Mouse (Mus musculus) E14TG2a.4 (cell line): ENCODE data around the gene Pdzd7.

ENCODE experiments used
- H3K27me3 ChIP-seq: 2 replicates; pipeline ENCODE4 v1.6.1; 2014; ENCODE audit warnings: low read length, control low read depth; ENCODE audit not compliant: insufficient read depth
- H3K36me3 ChIP-seq: 2 replicates; pipeline ENCODE4 v1.6.1; 2014; ENCODE audit warnings: low read length, control low read depth; ENCODE audit not compliant: insufficient read depth
- H3K4me1 ChIP-seq: replicated peaks from 2 replicates; pipeline ENCODE4 v1.6.1; 2014; ENCODE audit warnings: low read depth, low read length, control low read depth
- H3K4me3 ChIP-seq: replicated peaks from 2 replicates; pipeline ENCODE4 v1.5.1; 2014; ENCODE audit warnings: mild to moderate bottlenecking, low read length
- H3K9me3 ChIP-seq: 2 replicates; pipeline ENCODE4 v1.6.1; 2014; ENCODE audit warnings: low read length, control low read depth
- CTCF ChIP-seq: conservative IDR thresholded peaks from 2 replicates; pipeline ENCODE4 v1.5.1; 2014; ENCODE audit warnings: low read length
- NANOG ChIP-seq: IDR thresholded peaks from 2 replicates; pipeline ENCODE4 v1.6.1; 2014; ENCODE audit warnings: borderline replicate concordance, low read length, mixed read lengths
- POU5F1 ChIP-seq: IDR thresholded peaks from 2 replicates; pipeline ENCODE4 v1.6.1; 2014; ENCODE audit warnings: low read length, borderline replicate concordance

Pdzd7 gene

DNA sequence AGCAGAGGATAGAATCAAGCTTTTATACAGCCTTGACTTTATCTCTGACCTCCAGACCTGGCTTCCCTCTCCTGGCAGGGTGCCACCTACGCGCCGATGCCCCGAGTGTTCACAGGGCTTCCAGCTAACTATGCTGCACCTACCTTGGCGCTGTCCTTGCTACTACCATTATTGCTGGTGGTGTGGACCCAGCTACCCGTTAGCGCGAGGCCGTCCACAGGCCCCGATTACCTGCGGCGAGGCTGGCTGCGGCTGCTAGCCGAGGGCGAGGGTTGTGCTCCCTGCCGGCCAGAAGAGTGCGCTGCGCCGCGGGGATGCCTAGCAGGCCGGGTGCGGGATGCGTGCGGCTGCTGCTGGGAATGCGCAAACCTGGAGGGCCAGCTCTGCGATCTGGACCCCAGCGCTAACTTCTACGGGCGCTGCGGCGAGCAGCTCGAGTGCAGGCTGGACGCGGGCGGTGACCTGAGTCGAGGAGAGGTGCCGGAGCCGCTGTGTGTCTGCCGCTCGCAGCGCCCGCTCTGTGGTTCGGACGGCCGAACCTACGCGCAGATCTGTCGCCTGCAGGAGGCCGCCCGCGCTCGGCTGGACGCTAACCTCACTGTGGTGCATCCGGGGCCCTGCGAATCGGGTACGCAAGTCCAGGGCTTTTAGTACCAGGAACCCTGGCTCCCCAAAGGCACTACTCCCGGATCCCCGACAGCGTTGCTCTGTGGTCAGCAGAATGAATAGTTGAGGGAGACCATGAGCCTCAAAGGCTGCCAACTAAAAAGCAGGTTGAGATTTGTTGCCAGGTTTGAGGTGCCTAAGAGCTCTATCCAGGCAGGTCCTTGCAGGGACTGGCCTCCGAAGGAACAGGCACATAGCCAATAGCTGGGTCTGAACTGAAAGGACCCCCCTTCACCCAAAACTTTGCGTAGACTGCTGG, 31.3 kb upstream of the Pdzd7 start:
- H3K9me3 ChIP-seq: 0 out of 2 replicates have a peak, but pooled peaks cover 3% of the 10 kb centered on the region
- TF ChIP-seq POU5F1: no peak
- TF ChIP-seq NANOG: no peak
- no peak for TF ChIP-seq CTCF
- H3K27me3 ChIP-seq: peaks cover 60% of the 10 kb centered on the region
- H3K4me1 ChIP-seq: peaks cover 66% of the 10 kb centered on the region
- no peaks in the 10 kb centered on the region for H3K36me3 ChIP-seq
- H3K4me3 ChIP-seq: peak overlapping the region; percentile 74

DNA sequence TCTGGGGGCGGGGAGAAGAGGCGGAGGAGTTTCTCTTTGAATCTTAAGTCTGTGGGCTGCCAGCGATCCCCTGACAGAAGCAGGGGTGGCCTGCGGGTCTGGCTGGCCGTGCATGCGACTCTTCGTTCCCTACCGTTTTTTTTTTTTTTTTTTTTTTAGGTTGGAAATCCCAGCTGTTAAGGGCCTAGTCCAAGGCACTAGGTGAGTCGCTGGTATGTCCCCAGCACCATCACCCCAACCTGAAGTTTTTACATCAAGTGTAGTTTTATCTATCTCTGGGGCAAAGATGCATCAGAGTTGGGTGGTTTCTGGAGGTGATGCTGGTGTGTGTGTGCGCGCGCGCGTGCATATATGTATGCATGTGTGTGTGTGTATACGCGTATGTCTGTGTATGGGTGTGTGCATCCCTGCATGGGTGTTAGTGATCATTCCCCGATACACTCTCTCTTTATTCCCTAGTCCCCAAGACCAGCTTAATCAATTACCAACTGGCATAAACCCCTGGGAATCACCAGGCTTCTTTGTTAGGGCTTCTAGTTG, 30.6 kb upstream of the Pdzd7 start:
- TF ChIP-seq POU5F1 (no peak), NANOG (no peak), CTCF (no peak)
- H3K4me3 ChIP-seq: peak overlapping the region; percentile 88
- H3K9me3 ChIP-seq: 0 out of 2 replicates have a peak, but pooled peaks cover 3% of the 10 kb centered on the region
- H3K27me3 ChIP-seq: peaks cover 59% of the 10 kb centered on the region
- H3K4me1 ChIP-seq: peaks cover 68% of the 10 kb centered on the region
- H3K36me3 ChIP-seq: no peaks in the 10 kb centered on the region

DNA sequence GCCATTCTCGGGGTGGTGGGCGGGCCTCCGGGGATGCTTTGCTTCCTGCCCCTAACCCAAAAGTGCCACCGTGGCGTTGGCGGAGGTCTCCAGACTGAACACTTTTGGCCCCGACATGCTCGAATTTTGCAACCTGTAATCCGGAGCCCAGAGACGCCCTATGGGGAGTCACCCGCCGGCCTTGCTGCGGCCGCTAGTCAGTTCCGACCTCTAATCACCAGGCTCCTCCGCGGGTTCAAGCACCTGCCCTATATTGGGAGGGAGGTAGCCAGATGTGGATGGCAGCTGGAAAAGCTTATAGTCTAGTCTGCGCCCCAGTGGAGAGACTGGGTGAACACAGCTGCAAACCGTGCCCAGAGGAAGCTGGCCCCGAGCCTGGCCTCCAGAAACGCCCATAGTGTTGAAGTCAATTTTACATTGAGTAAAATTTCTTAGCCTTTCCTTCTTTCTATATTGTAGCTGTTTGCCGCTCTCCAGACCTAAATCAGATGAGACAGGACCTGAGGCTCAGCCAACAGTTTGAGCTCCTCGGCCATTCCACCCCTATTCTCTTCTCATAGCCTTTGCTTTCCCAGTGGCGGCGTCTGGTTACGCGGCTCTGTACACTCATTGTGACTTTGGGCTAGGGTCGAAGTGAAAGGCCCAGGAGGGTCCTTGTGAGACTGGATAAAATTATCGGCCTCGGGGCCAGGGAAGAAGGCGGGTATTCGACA, 30.0 kb upstream of the Pdzd7 start:
- Histone ChIP-seq H3K27me3 (peaks cover 52% of the 10 kb centered on the region), H3K4me1 (peaks cover 68% of the 10 kb centered on the region), H3K36me3 (no peaks in the 10 kb centered on the region), H3K9me3 (0 out of 2 replicates have a peak, but pooled peaks cover 3% of the 10 kb centered on the region), H3K4me3 (peak overlapping the region; percentile 88)
- TF ChIP-seq POU5F1 (no peak), CTCF (no peak), NANOG (no peak)

DNA sequence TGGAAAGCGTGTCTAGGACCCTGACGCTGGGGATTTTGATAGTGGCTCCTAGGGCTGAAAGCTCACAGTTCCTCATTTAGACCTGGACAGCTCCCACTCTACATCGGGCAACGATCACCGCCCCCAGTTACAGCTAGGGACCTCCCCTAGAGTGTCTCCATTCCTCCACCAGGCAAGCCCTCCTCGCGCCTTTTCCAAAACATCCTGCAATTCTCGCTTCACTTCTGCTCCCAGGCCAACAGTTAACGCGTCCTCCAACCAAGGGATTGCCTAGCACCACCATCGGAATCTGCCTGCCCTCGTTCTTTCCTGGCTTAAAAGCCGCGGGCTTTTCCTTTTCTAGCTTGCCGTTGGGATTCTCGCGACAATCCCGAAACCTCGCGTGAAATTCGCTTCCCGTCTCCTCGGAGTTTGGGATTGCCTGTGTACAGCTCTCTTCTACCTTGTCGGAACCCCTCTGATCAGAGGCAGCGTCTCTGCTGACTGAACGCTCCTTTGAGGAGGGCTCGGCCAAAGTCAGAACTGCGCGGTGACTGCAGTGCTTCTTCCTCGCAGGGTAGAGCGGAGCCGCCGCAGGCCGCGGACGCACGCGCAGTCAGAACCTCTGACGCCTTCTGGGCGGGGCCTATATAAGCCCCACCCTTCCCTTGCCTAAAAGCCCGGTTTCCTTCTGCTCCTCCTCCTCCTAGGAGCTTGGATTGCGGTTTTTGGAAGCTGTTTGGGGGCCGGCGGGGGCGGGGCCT, 29.2 kb upstream of the Pdzd7 start, which contains the start of gene Kazald1:
Gene Kazald1, plus strand, starts transcription at position 662 of the 743 bp plus-strand sequence.
- Histone ChIP-seq H3K27me3 (peaks cover 45% of the 10 kb centered on the region), H3K36me3 (no peaks in the 10 kb centered on the region), H3K9me3 (0 out of 2 replicates have a peak, but pooled peaks cover 3% of the 10 kb centered on the region), H3K4me1 (peaks cover 62% of the 10 kb centered on the region), H3K4me3 (peak within 1 kb of the TSS; percentile 88)
- TF ChIP-seq CTCF (no peak), NANOG (no peak), POU5F1 (no peak)

DNA sequence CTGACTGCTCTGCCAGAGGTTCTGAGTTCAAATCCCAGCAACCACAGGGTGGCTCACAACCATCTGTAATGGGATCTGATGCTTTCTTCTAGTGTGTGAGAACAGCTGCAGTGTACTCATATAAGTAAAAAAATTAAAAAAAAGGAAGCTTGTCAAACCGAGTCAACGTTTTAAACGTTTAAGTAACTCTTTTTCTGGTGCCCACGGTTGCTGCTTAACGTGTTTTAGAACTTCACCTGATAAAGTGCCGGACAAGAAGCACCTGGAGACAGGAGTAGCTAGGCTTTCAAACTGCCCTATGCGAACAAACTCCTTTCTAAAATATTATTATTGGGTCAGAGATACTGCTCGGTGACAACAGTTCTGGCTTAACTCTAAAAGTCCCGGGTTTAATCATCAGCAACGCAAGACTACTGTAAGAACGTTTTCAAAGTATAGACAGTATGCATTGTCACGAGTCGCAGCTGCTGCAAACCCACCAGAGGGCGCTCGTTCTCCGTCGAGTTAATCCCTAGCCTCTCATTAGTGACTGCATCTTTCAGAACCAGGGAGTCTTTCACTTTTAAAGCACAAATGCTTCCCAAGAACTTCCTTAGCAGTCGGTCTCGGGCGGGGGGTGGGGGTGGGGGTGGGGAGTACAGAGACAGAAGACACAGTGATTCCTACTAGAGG, 28.5 kb upstream of the Pdzd7 start:
- peak overlapping the region; percentile 88 for H3K4me3 ChIP-seq
- no peaks in the 10 kb centered on the region for H3K36me3 ChIP-seq
- TF ChIP-seq CTCF: peak; percentile 67
- TF ChIP-seq NANOG: no peak
- H3K27me3 ChIP-seq: peaks cover 41% of the 10 kb centered on the region
- 0 out of 2 replicates have a peak, but pooled peaks cover 3% of the 10 kb centered on the region for H3K9me3 ChIP-seq
- H3K4me1 ChIP-seq: peaks cover 58% of the 10 kb centered on the region

DNA sequence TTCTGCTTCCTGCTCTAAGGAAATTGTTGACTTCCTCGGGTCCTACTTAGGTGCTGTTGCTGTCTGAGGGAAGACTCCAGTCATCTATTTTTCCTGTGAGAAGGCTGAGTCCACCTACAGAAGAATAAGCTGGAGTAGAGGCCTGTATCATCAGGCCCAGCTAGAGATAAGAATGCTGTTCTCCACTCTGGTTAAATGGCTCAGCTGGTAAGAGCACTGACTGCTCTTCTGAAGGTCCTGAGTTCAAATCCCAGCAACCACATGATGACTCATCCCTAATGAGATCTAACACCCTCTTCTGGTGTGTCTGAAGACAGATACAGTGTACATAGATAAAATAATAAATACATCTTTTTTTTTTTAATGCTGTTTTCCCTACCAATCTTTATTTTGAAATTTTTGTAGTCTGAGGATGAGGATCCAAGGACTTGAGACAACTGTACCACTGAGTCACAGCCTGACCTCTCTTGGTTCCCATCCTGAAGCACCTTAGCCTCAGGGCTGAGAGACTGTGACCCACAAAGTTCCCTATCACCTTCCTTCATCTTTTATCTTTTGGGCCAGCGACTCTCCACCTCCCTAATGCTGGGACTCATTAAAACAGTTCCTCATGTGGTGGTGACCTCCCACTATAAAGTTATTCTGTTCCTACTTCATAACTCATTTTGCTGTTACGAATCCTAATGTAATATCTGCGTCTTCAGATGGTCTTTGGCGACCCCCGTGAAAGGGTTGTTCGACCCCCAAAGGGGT, 22.4 kb upstream of the Pdzd7 start:
- H3K36me3 ChIP-seq: no peaks in the 10 kb centered on the region
- TF ChIP-seq POU5F1 (no peak), CTCF (no peak), NANOG (no peak)
- H3K9me3 ChIP-seq: no peaks in the 10 kb centered on the region
- H3K27me3 ChIP-seq: peaks cover 44% of the 10 kb centered on the region
- H3K4me1 ChIP-seq: peaks cover 48% of the 10 kb centered on the region
- peak overlapping the region; percentile 46; the same call in 1 of the 2 replicates for H3K4me3 ChIP-seq

DNA sequence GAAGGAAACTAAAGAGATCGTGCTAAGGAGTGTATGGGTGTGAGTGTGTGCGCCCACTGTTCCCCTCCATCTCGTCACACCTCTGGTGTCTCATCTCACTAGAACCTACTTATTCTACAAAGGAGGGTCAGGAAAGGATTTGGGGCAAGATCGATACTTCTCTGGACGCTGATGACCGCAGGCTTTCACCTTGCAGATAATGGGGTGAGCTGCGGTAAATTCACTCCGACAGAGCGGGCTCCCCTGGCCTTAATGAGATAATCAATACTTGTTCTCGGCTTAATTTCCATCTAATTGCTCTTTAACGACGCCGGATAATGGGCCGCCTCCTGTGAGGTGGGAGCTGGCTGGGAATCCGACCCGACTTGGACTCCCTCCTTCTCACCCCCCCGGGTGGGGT, 21.7 kb upstream of the Pdzd7 start:
- H3K27me3 ChIP-seq: peaks cover 44% of the 10 kb centered on the region
- H3K4me3 ChIP-seq: peak overlapping the region; percentile 46
- no peaks in the 10 kb centered on the region for H3K36me3 ChIP-seq
- no peaks in the 10 kb centered on the region for H3K9me3 ChIP-seq
- H3K4me1 ChIP-seq: peaks cover 47% of the 10 kb centered on the region
- no peak for TF ChIP-seq NANOG
- TF ChIP-seq CTCF: no peak; the same call in 1 of the 2 replicates
- no peak for TF ChIP-seq POU5F1

DNA sequence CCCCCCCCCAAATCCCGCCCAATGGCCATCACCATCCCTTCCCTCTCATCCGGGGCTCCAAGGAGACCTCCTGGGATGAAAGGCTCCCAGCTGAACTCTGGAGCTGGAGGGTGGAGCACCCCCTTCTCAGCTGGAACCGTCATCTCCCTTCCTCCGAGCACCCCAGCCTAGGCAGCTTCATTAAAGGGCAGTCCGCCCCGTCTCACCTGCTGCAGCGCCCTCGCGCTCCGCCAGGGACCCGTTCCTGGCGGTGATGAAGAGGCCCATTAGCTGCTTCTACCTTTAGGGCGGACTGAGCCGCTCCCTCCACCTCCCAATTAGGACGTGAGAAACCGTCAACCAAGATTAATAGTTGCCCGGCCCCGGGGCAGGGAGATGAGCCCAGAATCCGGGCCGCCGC, 19.7 kb upstream of the Pdzd7 start:
- no peaks in the 10 kb centered on the region for H3K9me3 ChIP-seq
- H3K36me3 ChIP-seq: no peaks in the 10 kb centered on the region
- peak overlapping the region; percentile 64 for H3K4me3 ChIP-seq
- H3K27me3 ChIP-seq: peaks cover 44% of the 10 kb centered on the region
- TF ChIP-seq NANOG: no peak
- TF ChIP-seq POU5F1: no peak
- TF ChIP-seq CTCF: peak; percentile 21; the same call in 1 of the 2 replicates
- H3K4me1 ChIP-seq: peaks cover 31% of the 10 kb centered on the region
